Mouse (Mus musculus): ENCODE results near the gene Crybg3. TPM values are rescaled to one million over a fixed set of nuclear protein-coding genes. Genes with fewer than 3 reads are reported as not detected.

The Crybg3 gene
- total and polyA plus RNA-seq, 3 experiments, result 2.7 to 5.0 (median 2.8) TPM

DNA sequence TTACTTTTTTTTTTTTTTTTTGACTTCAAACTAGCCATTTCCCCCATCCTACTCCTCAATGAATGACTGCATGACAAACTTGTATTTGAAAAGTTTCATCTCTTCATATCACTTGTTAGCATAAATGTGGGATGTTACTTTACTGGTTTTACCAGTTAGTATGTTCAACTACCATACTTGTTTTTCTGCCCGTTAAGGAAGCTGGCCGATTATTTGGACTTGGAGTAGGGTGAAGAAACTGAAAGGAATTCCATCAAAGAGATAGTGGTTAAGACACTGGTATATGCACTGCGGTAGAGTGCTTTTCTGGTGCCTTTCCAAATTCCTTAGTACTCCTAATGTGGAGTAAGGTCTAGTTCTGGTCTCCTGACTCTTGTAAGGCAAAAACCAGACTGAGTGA, 39.2 kb upstream of the Crybg3 start:
- TF ChIP-seq POLR2A (IDR thresholded peaks at IDR 0.05; ENCODE audit: low read depth, low read length), result no peak
- TF ChIP-seq BHLHE40 (IDR thresholded peaks at IDR 0.05; ENCODE audit: low read depth, low read length), result no peak
- TF ChIP-seq ETS1 (conservative IDR thresholded peaks at IDR 0.05; ENCODE audit: low read depth, low read length), result no peak
- no peak for TF ChIP-seq EP300 (IDR thresholded peaks at IDR 0.05; ENCODE audit: low read length)
- no peak for TF ChIP-seq USF2 (conservative IDR thresholded peaks at IDR 0.05; ENCODE audit: low read depth, low read length)
- no peak for TF ChIP-seq MXI1 (IDR thresholded peaks at IDR 0.05; ENCODE audit: low read depth, low read length)
- no peak for TF ChIP-seq PAX5 (IDR thresholded peaks at IDR 0.05; ENCODE audit: low read length)
- no peak for TF ChIP-seq RAD21 (IDR thresholded peaks at IDR 0.05; ENCODE audit: low read depth, low read length)
- no peak for TF ChIP-seq TBP (conservative IDR thresholded peaks at IDR 0.05; ENCODE audit: low read depth, low read length)
- no peak for TF ChIP-seq MYC (IDR thresholded peaks at IDR 0.05; ENCODE audit: low read depth, low read length)
- TF ChIP-seq CHD1 (IDR thresholded peaks at IDR 0.05; ENCODE audit: low read depth, low read length), result no peak
- no peak for TF ChIP-seq ZC3H11A (IDR thresholded peaks at IDR 0.05; ENCODE audit: low read depth, low read length)
- no peak for TF ChIP-seq POLR2AphosphoS2 (IDR thresholded peaks at IDR 0.05; ENCODE audit: low read depth, low read length)
- TF ChIP-seq CHD2 (IDR thresholded peaks at IDR 0.05; ENCODE audit: low read length), result no peak
- TF ChIP-seq GABPA (IDR thresholded peaks at IDR 0.05; ENCODE audit: insufficient replicate concordance, low read depth, low read length), result no peak
- TF ChIP-seq JUND (conservative IDR thresholded peaks at IDR 0.05; ENCODE audit: low read depth, low read length), result no peak
- no peak for TF ChIP-seq IRF4 (IDR thresholded peaks at IDR 0.05; ENCODE audit: low read depth, low read length)
- TF ChIP-seq NELFE (IDR thresholded peaks at IDR 0.05; ENCODE audit: low read depth, low read length), result no peak
- Histone ChIP-seq H3K79me2 (replicated peaks; ENCODE audit: control insufficient read depth, extremely low read depth, insufficient read depth, poor library complexity, severe bottlenecking) (no peaks in the 10 kb centered on the region), H3K36me3 (replicated peaks in 1 of 2; ENCODE audit: control insufficient read depth in 1 of 2, insufficient read depth in 1 of 2, low read length in 1 of 2) (no peaks in the 10 kb centered on the region), H3K9me3 (replicated peaks; ENCODE audit: low read length) (peaks cover 3% of the 10 kb centered on the region), H3K9ac (ENCODE audit: insufficient read depth, low read depth) (no peak overlapping the region), H3K27ac (ENCODE audit: insufficient read depth, low read depth) (no peak overlapping the region), H3K4me1 (ENCODE audit: control insufficient read depth in 1 of 2, insufficient read depth in 2 of 2) (peaks cover 0 to 11% of the 10 kb centered on the region in 2 experiments; a peak in 1 of 4 replicates), H3K27me3 (replicated peaks) (no peaks in the 10 kb centered on the region), H3K4me2 (ENCODE audit: insufficient read depth, low read depth, poor library complexity, severe bottlenecking) (no peak overlapping the region), H3K4me3 (replicated peaks in 1 of 3; ENCODE audit: low read depth in 2 of 3, low read length in 2 of 3, poor library complexity in 1 of 3) (no peak overlapping the region)
- dilution Hi-C loops (cut with MboI; ENCODE audit: extremely low pct_ligation_motif_present, extremely low pct_unique_long_range_greater_than_20kb, low sequenced_read_pairs), result no loop called here
- no peak for DNase-seq (ENCODE audit: extremely low read depth)
- in situ Hi-C loops (cut with MboI; ENCODE audit: low pct_ligation_motif_present, low pct_unique_long_range_greater_than_20kb, low sequenced_read_pairs), result no loop called here

DNA sequence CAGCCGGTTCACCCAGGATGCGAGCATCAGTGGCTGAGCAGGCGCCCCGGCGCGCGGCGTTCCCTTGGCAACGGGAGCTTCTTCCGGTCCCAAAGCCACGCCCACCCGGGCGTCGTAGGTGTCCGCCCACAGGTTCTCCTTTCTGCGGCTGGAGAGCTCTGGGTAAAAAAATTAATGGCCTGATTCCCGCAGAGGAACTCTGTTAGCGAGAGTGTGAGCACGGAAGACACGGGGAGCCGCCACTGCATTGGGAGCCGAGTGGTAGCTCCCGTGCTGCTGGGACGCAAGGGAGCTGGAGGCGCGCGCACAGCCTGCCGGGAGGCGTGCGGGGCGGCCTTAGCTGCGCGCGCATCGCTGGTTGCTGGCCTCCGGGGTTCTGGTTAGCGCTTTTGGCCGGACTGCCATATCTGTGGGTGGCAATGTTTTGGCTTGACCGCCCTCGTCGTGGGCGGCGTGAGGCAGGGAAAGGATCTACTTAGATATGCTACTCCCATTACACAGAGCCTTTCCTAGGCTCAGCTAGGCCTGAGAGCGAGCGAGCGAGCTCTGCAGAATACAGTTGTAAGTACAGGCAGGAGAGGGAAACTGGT, 38.4 kb upstream of the Crybg3 start, which contains the start of gene Arl6:
TSS of gene Arl6 (minus strand) at position 290 of the 590 bp plus-strand sequence.
- dilution Hi-C loops (cut with MboI; ENCODE audit: extremely low pct_ligation_motif_present, extremely low pct_unique_long_range_greater_than_20kb, low sequenced_read_pairs), result no loop called here
- Histone ChIP-seq H3K79me2 (replicated peaks; ENCODE audit: control insufficient read depth, extremely low read depth, insufficient read depth, poor library complexity, severe bottlenecking) (no peaks in the 10 kb centered on the region), H3K27ac (ENCODE audit: insufficient read depth, low read depth) (no peak within 1 kb of the TSS), H3K27me3 (replicated peaks) (no peaks in the 10 kb centered on the region), H3K4me3 (replicated peaks in 1 of 3; ENCODE audit: low read depth in 2 of 3, low read length in 2 of 3, poor library complexity in 1 of 3) (no peak within 1 kb of the TSS), H3K9me3 (replicated peaks; ENCODE audit: low read length) (peaks cover 3% of the 10 kb centered on the region), H3K4me2 (ENCODE audit: insufficient read depth, low read depth, poor library complexity, severe bottlenecking) (no peak within 1 kb of the TSS), H3K36me3 (replicated peaks in 1 of 2; ENCODE audit: control insufficient read depth in 1 of 2, insufficient read depth in 1 of 2, low read length in 1 of 2) (no peaks in the 10 kb centered on the region), H3K9ac (ENCODE audit: insufficient read depth, low read depth) (no peak within 1 kb of the TSS), H3K4me1 (ENCODE audit: control insufficient read depth in 1 of 2, insufficient read depth in 2 of 2) (peaks cover 0 to 6% of the 10 kb centered on the region in 2 experiments; a peak in 1 of 4 replicates)
- no peak for DNase-seq (ENCODE audit: extremely low read depth)
- TF ChIP-seq NELFE (IDR thresholded peaks at IDR 0.05; ENCODE audit: low read depth, low read length) (no peak), MAFK (IDR thresholded peaks at IDR 0.05; ENCODE audit: insufficient replicate concordance, low read length) (no peak), NRF1 (IDR thresholded peaks at IDR 0.05; ENCODE audit: low read depth, low read length) (no peak), ZKSCAN1 (IDR thresholded peaks at IDR 0.05; ENCODE audit: borderline replicate concordance, low read depth, low read length) (no peak), MXI1 (IDR thresholded peaks at IDR 0.05; ENCODE audit: low read depth, low read length) (no peak), IRF4 (IDR thresholded peaks at IDR 0.05; ENCODE audit: low read depth, low read length) (no peak), MYC (IDR thresholded peaks at IDR 0.05; ENCODE audit: low read depth, low read length) (no peak)
- in situ Hi-C loops (cut with MboI; ENCODE audit: low pct_ligation_motif_present, low pct_unique_long_range_greater_than_20kb, low sequenced_read_pairs), result no loop called here
